Mouse (Mus musculus) brain, adult 2 months (tissue): ENCODE measurements around the gene Msmp.
"Not testable (repeated sequence)": the region's sequence is repeated elsewhere in the genome, so short reads cannot be mapped to it uniquely, and the experiment has no call there.

Experiments used
- DNase-seq: peaks from one replicate; pipeline ENCODE4 v3.0.0; 2011; ENCODE audit warnings: low read depth, low spot score

Msmp gene

DNA sequence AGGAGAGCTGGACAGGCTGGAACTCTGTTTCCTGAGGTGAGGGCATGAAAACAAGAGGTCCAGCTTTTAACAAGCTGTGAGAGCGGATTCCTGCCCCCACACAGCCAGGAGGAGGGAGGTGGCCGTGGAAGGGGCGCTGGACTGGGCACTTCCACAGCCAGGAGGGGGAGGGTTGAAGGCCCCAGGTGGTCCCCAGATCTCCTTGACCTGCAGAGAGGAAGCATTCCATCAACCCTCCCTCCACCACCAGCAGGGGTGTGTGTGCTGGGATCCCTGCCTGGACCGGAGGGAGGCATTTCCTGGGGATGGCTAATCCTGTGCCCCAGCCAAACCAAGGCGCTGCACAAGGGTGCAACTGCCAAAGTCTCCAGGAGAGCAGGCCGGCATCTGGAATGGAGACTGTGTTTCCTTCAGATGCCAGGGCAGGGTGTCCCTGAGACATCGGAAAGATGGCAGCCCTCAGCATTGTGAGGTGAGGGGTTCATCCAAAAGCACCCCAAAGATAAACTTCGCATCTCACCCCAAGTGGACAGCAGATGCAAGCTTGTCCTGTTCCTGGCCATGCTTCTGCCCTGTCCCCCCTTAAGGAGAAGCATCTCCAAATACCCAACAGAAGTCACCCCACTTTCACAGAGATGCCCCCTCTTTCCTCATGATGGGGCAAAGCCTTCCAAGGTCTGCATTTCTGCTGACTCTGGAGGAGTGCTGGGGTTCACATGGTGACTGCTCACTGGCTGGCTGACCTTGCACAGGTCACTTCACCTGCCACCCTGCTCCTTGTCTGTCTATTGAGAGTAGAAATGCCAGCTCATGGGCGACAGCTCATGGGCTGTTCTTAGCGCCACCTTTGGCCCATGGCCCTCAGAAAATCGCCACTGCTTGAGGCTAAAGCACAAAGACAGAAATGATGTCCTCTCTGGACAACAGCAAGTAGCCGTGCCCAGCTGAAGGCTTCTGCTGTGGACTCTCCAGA, at the start of gene Msmp:
Msmp (minus strand) TSS at position 51 of the 973 bp plus-strand sequence.
- DNase-seq = no peak

GRCm38 (mm10) chr4:43633736-43634135, 49.4 kb upstream of the Msmp start:
- DNase-seq = no peak

- DNase-seq = no peak
Measured at GRCm38 (mm10) chr4:43633296-43633695, 49.0 kb upstream of the Msmp start.

DNA sequence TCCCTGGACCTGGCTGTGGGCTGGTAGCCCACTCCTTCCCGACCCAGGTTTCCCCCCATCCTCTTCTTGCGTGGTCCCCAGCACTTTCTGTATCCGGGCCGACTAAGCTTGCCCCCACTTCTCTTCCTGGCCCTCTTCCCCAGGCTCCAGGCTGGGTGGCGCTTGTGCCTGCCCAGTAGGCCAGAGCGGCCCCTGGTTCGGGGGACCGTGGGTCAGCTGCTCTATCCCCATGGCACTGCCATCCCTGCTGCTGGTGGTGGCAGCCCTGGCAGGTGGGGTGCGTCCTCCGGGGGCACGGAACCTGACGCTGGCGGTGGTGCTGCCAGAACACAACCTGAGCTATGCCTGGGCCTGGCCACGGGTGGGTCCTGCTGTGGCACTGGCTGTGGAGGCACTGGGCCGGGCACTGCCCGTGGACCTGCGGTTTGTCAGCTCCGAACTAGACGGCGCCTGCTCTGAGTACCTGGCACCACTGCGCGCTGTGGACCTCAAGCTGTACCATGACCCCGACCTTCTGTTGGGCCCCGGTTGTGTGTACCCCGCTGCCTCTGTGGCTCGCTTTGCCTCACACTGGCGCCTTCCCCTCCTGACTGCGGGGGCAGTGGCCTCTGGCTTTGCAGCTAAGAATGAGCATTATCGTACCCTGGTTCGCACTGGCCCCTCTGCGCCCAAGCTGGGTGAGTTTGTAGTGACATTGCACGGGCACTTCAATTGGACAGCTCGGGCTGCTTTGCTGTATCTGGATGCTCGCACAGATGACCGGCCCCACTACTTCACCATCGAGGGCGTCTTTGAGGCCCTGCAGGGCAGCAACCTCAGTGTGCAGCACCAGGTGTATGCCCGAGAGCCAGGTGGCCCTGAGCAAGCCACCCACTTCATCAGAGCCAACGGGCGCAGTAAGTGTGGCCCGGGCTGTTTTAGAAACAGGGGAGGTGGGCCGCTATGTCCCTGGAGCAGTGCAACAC, 47.9 kb upstream of the Msmp start:
- DNase-seq = peak; percentile 54

- peak; percentile 65 for DNase-seq
Measured at GRCm38 (mm10) chr4:43631046-43631955, 47.0 kb upstream of the Msmp start, which contains the start of gene Npr2. Gene Npr2, plus strand, starts transcription at chr4:43631935.

- DNase-seq = peak; percentile 37
Measured at GRCm38 (mm10) chr4:43630671-43631045, 46.4 kb upstream of the Msmp start.

GRCm38 (mm10) chr4:43630030-43630581, 45.8 kb upstream of the Msmp start:
- DNase-seq = peak; percentile 97

GRCm38 (mm10) chr4:43629106-43629817, 45.0 kb upstream of the Msmp start:
- peak; percentile 91 for DNase-seq

DNA sequence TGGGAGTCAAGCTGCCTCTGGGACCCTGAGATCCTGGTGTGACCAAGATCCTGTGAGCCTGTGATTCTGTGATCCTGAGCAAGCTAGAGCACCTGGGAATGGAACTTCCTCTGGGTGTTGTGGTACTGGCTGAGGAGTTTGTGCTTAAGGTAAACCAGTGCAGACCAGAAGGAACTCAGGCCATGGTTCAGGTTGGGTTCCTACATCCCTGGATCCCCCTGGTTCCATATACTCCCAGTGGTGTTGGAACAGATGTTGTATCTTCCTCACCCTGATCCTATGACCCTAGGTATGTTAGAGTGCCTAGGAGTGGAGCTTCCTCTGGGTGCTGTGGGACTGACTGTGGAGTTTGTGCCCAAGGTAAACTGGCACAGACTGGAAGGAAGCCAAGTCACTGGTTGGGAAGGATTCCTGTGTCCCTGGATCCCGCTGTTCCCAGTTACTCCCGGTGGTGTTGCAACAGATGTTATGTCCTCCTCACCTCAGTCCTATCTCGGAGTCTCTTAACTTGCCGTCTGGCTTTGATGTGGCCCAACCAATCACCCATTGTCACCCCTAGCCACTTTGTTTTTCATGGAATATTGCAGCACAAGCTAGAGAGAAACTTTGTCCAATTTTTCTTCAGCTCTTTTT, 36.0 kb upstream of the Msmp start:
- DNase-seq = no peak

DNA sequence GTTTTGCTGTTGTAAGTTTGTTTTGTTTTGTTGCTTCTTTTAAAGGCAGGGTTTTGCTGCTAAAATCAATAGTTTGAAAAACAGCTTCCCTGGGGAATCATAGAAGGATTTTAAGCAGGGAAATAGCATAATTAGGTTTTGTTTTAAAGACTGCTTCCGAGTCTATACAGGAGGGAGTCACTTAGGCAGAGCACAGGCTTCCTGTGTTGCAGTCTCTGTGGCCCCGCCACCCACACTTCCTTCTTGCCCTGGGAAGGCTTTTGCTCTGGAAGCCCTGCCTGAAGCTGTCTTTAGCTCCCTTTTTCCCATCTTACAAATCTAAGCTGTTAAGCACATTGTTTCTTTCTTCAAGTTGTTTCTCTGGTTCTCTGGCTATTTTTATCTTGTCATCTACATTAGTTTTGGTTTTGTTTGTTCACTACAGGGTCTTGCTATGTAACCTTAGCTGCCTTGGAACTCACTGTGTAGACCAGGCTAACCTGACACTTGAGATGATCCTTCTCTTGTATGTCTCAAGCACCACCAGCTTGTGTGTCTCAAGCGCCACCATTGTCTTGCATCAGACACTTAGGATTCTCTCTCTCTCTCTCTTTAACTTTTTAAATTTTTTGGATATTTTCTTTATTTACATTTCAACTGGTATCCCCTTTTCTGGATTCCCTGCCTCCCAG, 28.9 kb upstream of the Msmp start:
- no peak for DNase-seq

DNA sequence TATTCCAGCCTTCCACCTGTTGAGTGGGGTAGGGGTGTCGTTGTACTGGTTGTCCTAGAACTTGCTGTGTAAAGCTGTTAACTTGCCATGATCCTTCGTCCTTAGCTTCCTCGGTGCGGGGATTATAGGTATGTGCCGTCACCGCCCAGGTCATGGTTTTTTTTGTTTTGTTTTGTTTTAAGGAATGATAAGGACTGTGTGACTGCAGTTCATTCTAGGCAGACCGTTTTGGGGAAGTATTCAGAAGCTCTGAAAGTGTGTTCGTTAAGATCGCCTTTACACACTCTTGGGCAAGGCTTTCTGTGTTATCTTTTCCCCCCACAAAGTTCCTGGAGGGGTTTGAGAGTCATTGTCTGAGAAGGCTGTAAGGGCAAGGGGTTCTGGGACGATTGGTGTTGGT, 28.2 kb upstream of the Msmp start:
- DNase-seq = no peak

DNA sequence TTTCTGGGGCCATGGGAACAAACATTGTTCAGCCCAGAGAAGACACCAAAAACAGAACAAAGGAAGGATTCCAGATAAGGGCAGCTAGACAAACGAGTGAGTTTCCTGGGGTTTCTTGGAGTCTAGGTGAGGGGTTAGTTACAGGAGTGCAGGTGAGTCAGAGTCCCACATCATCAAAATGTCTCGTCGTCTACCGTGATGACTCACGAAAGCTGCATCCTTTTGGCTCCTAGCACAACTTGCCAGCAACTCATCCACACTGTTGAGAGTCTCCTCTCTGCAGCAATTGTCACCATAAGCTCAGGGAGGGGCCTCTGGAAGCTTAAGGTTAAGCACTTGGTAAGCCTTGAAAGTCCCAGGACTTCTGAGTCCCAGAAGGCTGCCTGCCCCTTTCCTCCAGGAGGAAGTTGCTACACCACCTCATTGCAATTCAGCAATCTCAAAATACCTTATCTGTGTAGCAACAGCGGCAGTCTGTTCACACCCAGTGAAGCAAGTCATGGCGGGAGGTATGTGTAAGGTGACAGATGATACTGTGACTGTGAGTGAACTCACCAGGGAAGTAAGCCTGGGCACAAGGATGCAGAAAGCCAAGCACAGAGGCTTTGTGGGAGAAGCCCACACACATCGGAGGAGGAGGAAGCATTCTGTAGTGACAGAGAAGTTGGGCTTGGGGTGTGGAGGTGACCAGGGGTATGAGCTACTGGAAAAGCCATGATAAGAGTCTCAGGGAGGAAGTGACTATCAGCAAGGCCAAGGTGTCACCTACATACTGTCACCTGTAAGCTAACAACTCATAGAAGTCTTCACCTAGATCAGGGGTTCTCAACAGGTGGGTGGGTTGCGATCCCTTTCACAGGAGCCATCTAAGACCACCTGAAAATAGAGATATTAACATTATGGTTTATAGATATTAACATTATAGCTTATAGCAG, 20.7 kb upstream of the Msmp start:
- peak; percentile 28 for DNase-seq

GRCm38 (mm10) chr4:43604099-43604498, 19.8 kb upstream of the Msmp start:
- DNase-seq = no peak

- DNase-seq = no peak
Measured at GRCm38 (mm10) chr4:43600195-43600934, 16.1 kb upstream of the Msmp start.

GRCm38 (mm10) chr4:43598650-43599380, 14.5 kb upstream of the Msmp start:
- no peak for DNase-seq

DNA sequence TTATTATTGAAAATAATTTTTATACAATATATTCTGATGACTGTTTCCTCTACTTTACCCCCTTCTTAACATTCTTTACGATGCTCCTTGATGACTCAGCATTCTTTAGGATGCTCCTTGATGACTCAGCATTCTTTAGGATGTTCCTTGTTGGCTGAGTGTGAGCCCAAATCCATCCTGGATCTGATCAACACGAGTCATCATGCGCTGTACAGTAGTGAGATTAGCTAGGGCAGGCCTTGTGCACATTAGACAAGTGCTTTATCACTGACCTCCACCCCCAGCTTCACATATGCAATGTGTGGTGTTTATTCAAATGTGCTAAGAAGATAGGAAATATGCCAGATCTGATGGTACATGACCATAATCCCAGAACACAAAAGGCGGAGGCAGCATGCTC, 13.9 kb upstream of the Msmp start:
- DNase-seq = no peak

- DNase-seq = not testable (repeated sequence)
Measured at GRCm38 (mm10) chr4:43596597-43596996, 12.3 kb upstream of the Msmp start.
